Mouse (Mus musculus): ENCODE measurements around the gene Nlrc3.

Nlrc3 gene

GRCm38 (mm10) chr16:3929151-3929550, 47.3 kb downstream of the Nlrc3 start:
- DNase-seq (ENCODE audit: low read depth, low spot score), result no peak

DNA sequence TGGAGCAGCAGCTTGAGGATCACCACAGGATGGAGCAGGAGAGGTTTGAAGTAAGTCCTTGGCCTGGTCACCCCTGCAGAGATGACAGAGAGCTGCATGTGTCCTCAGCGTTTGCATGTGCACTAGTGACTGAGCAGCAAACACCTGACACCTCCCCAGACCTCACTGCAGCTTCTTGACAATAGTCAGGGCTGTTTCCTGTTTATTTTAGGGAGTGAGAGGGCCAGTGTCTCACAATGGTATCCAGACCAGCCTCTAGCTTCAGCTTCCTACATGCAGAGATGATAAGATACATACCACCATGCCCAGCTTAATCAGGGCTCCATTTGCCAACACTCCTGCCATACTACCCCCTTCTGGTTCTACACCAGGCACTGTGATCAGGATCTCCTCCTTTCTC, 47.9 kb downstream of the Nlrc3 start:
- DNase-seq (ENCODE audit: low read depth, low spot score), result no peak

GRCm38 (mm10) chr16:3923966-3924365, 52.5 kb downstream of the Nlrc3 start:
- no peak for DNase-seq (ENCODE audit: low read depth, low spot score)

DNA sequence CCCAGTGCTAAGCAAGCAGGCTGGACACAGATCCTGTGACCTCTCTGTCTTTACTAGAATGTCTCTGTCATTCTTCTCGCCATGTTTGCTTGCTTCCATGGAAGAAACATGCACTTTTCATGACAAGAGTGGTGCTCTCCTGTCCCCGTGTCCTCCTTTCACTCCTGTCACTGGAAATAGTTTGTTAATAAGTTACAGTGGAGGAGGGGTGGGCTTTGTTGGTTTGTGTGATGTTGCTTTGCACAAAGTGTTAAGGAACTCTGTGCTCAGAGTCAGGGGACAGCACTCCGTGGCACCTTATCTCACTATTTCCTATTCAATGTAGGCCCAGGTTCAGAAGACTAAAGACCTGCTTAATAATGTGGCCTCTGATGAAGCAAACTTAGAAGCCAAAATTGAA, 52.9 kb downstream of the Nlrc3 start:
- no peak for DNase-seq (ENCODE audit: low read depth, low spot score)

DNA sequence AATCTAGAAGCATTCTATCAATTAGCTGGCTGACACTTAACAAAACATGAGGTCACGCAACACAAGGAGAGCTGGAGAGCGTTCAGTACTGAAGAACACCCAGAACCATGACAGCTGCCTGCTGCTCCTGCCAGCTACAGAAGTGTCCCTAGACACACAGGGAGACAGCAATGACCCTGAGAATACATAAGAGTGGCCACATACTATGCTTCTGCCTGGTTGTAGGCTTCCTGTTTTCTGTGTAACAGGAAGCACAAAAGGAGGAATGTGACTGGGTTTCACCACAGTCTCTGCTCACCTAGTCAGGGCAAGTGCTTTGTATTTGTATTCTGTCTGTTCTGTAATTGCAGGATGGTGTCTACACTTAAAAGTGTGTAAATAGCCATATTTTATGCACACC, 55.7 kb downstream of the Nlrc3 start:
- no peak for DNase-seq (ENCODE audit: low read depth, low spot score)

DNA sequence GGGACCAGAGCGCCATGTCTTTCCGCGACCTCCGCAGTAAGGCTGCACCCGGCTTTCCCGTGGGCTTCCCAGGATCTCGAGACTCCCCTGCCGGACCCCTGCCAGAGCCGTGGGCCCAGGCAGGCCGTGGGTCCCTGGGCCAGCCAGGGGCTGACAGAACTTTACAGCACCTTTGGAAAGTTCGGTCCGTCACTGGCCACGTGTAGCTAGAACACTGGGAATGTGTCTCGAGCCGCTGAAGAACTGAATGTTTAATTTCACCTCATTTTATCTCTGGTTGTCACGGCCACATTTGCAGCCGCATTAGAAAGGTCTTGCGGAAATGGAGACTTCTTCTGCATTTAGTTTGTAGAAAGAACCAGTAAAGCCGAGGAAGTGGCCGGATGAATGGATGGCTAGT, 67.3 kb downstream of the Nlrc3 start:
- DNase-seq (ENCODE audit: low read depth, low spot score), result no peak

DNA sequence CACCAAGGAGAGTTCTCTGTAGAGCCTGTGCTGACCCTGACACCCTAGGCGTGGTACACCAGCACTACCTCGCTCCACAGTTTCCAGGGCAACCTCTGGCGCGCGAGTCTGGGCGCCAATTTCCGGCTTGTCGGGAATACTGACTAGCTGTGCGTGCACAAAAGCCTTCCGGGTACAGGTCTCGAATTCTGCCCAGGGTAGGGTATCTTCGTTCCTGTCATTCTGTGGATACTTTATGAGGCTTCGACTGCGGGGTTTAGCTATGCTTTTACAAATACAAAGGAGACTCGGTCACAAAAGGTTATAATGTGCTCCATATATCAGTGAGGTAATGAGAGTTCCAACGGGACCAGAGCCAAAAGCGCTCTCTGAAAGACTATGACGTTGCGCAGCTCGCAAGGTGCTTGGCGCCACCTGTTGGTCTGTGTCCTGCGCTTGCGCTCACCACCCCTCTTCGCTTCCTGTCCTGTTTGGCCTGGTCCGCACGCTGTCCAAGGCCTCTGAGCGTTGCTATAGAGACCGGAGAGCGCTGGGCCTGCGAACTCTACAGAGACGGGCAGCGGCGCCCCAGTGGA, 67.8 kb downstream of the Nlrc3 start, which contains the start of the genes 1700037C18Rik and Cluap1:
Gene 1700037C18Rik, minus strand, starts transcription at position 153 of the 575 bp plus-strand sequence.
Gene Cluap1, plus strand, starts transcription at position 265 of the 575 bp plus-strand sequence.
- DNase-seq (ENCODE audit: low read depth, low spot score), result peak; percentile 95

GRCm38 (mm10) chr16:3907471-3907870, 69.0 kb downstream of the Nlrc3 start:
- no peak for DNase-seq (ENCODE audit: low read depth, low spot score)

DNA sequence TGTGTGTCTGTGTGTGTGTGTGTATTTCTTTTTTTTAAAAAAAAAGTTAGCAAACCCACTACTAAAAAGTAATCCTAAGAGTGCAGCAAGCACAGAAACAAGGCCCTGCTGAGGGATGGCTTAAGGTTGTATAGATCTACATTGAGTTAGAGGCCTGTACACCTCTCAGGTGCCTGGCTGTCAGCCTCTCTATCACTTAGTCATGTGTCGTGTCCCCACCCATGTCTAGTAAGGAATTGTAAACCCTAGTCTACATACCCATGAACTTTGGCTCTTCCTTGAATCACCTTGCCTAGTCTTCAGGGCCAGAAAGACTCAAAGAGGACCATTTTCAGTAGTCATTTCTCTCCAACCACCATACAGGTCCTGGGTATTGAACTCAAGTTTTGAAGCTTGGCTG, 79.9 kb downstream of the Nlrc3 start:
- DNase-seq (ENCODE audit: low read depth, low spot score), result no peak

- DNase-seq (ENCODE audit: low read depth, low spot score), result no peak
Observed at GRCm38 (mm10) chr16:3896046-3896445, 80.4 kb downstream of the Nlrc3 start.

GRCm38 (mm10) chr16:3895173-3895792, 81.1 kb downstream of the Nlrc3 start:
- DNase-seq (ENCODE audit: low read depth, low spot score), result peak; percentile 52

All from ES-CJ7 (cell line).